Mouse (Mus musculus) gastrocnemius, postnatal 4 days (tissue): ENCODE data around the gene Litaf. TPM values are rescaled to one million over a fixed set of nuclear protein-coding genes. Genes with fewer than 3 reads are reported as not detected.

Experiments
- DNase-seq, 2 experiments: peaks; one replicate each; pipeline ENCODE4 v3.0.0; 2021 to 2022; ENCODE audit warnings: low spot score in 2 of 2, mixed read lengths in 2 of 2
- microRNA-seq: library from miRNA; unstranded; fragments of <30 nt; microRNA quantifications from one replicate; pipeline ENCODE4 v1.2.0, GENCODE M21; 2021
- total RNA-seq, 2 experiments: library from RNA; stranded (reverse); gene quantifications; 2 replicates each; pipeline ENCODE4 v1.2.3; 2021

Litaf gene
- total RNA-seq, 2 experiments from 2014 or later: 49.1 to 53.1 TPM

DNA sequence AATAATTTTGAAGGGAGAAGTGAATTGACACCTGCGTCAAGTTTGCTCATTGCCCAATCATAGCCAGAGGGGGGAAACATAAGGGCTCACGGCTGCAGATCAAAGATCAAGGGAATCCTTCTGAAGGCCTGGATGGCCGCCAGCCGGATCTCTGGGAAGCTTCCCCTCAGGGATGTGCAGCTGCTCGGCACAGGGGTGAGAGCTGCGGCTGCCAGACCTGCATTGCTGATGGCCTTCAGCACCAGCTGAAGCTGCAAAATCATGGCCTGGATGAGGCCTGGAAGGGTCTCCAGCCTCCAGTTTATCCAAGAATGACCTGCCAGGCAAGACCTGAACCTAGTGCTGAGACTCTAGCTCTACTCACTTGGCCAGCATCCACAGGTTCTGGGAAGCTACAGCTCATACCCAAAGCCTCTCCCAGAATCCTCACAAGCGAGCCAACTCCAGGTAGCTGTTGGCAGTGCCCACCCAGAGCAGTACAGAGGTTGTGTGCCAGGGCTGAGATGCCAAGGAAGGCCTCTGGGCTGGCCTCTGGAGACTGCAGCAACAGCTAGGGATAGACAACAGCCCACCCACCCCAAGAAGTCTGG lies 140.3 kb downstream of the Litaf start:
- DNase-seq: peak in 1 of 2 experiments; percentile 58

DNA sequence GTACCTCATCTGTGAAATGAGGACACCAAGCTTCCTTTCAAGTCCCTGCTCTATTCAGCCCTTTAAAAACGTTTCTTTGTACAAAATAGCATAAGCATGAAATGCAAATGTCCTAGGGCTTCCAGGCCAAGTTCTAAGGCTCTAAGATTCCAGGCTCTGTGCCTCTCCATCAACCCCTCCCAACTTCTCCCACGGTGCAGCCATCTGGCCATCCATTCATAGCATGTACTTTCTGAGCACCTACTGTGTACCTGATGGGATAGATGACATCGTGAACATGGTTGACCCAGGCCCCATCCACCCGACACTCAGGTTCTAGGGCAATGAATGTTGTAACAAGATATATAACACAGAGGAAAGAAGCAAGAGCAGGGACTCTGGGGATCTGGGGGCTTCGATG lies 142.4 kb downstream of the Litaf start:
- DNase-seq: no peak

DNA sequence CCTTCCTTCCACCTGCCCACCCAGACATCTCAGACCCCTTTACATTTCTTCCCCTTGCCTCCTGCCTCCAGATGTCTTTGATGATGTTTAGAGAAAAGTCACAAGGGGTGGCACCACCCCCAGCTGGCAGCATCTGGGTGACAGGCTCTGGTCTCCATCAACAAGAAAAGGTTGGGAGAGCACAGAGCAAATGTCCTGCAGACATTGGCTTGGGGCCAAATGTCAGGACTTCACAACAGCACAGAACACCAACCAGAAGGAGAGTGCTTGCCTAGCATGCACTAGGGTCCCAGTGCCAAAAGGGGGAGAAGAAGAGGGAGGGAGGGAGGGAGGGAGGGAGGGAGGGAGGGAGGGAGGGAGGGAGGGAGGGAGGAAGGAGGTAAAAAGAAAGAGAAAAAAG lies 146.1 kb downstream of the Litaf start:
- DNase-seq: no peak

DNA sequence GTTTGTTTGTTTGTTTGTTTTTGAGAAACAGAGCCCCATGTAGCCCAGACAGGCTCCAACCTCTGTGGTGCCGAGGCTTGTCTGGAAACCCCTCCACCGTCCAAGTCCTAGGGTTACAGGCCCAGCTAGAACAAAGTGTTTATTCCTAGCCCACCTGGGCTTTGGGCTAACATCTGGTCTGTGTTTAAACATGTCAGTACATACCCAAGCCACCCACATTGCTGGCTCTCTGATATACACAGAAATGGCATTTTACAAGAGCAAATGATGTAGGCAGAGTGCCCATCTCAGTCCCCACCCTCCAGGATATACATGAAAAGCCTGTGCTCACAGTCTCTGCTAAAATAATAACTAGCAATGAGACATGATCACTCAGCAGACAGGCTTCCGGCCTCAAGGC lies 149.7 kb downstream of the Litaf start:
- no peak for DNase-seq

DNA sequence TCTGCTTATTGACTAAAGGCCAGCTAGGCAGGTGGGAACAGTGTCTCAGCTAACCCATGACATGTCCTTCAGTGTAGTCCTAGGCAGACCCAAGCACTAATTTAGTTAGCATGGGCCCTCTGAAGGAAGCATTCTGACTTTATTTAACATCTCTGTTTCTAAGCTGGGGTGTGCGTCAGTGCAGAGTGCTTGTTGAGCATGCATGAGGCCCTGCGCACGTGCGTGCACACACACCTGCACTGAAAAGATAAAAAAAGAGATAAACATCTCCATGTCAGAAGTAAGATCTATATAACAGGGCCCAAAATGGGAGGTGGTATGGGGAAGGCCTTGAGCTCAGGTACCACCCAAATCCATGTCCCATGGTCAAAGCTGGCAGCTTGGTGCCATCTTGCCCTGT lies 150.9 kb downstream of the Litaf start:
- no peak for DNase-seq

DNA sequence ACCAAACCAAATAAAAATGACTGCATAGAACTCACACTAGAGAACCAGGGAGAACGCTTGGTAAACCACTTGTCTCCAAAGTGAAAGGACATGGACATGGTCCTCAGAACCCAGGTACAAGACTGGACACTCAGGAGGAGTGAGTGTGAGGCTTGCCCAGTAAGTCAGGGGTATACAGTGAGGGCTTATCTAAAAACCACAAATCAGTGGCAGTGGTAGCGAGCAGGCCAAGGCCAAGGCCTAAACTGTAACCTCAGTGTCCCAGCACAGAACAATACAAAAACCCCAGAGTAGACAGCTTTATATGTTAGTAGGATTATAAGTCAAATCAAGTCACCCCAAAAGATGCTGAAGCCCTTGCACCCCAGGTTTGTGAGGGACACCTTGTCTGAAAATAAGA lies 154.9 kb downstream of the Litaf start:
- DNase-seq: no peak

DNA sequence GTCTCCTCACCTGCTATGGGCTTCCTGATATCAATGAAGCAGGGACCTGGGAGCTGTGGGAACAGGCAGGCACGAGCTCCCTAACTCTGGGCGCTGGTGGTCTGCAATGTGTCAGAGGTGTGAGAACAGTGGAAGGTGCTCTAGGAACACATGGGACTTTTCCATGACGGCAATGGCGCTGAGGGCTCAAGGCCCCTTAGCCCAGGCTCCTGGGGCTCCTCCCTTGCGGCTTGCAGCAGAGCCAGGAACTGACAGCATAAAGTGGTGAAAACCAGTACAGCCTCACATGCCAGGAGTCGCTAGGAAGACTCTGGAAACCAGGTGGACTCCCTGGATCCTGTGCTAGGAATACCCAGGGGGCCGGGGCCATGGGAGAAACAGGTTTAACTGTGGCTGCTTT lies 155.4 kb downstream of the Litaf start:
- DNase-seq: no peak

Small RNAs within 50 kb of the gene (microRNA-seq; reads per million reads assigned to microRNA genes)
- not detected for gene Gm26268

Other genes starting within 250 kb of the Litaf start
- 1 to 10 TPM; 1.6 to 1.8 TPM for gene Rmi2, start 231.1 kb downstream of the Litaf start, total RNA-seq
- 10 to 100 TPM; 27.8 to 31.6 TPM for gene Snn, start 5.2 kb downstream of the Litaf start, total RNA-seq
- gene Txndc11, start 68.5 kb upstream of the Litaf start, total RNA-seq: 10 to 100 TPM; 21.0 to 24.6 TPM
- 10 to 100 TPM; 50.3 to 67.3 TPM for gene Zc3h7a, start 110.2 kb upstream of the Litaf start, total RNA-seq
- gene Rsl1d1, start 137.2 kb upstream of the Litaf start, total RNA-seq: 10 to 100 TPM; 65.5 to 69.5 TPM
- gene Gspt1, start 188.2 kb upstream of the Litaf start, total RNA-seq: 10 to 100 TPM; 71.7 to 80.3 TPM
- not detected for gene Tnfrsf17, start 247.7 kb upstream of the Litaf start, total RNA-seq